8 mouse cellular contexts compared by ENCODE assay signal in the genomic region with DNA sequence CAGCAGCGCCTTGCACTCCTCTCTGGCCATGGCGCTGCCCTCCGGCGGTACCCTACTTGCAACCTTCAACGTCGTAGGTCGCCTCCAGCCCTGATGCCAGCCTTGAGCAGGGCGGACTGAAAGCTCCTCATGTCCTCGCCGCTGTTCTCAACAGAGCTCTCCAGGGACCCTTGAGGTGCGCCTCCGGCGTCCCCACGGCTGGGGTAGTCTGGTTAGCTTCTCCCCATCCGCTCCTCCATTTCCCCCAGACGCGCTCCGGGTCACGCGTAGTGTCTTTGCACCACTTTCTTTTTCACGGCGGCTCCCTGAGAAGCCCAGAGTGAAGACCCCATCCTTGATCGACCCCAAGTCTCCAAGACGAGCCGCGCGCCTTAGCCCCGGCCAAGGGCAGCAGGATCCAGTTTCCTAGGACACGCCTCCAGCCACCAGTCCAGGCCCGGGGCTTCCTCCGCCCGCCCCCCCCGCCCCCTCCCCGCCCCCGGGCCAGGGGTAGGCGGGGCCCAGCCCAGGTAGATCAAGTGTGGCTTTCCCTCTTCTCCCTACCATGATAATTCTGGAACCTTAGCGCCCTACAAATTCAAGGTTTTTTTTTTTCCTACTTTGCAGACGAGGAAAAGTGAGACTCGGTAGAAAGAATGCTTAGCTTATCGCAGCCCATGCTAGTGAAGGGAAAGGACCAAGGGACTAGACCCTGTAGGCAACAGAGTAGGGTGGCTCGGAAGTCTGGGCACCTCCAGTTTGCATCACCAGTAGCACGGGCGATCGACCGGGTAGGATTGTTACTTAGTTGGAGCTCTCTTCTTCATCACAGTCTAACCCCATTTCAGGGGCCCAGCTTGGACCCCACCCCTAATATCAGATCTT. TPM values are rescaled to one million over a fixed set of nuclear protein-coding genes. Genes with fewer than 3 reads are reported as not detected.
DNase-seq lines count a peak whose midpoint lies in the region; ATAC-seq lines count a peak whose summit lies in the region.

A gene (minus strand): TSS at position 392 of the 864 bp plus-strand sequence.

- peak; percentile 40 for ATAC-seq in liver, embryonic 15.5 days (ENCODE audit: insufficient read depth)
- ATAC-seq in neural tube, embryonic 11.5 days (ENCODE audit: insufficient read depth, low FRiP score, low TSS enrichment), result peak; percentile 75

- peaks cover 50% of the 10 kb centered on the region for H3K27me3 ChIP-seq in liver, embryonic 15.5 days
- H3K27me3 ChIP-seq in neural tube, embryonic 11.5 days (ENCODE audit: control insufficient read depth, insufficient read depth, low read length), result peaks cover 21% of the 10 kb centered on the region

- DNase-seq in MEL-GATA-1-ER (ENCODE audit: extremely low read depth, low read depth), result peak; percentile 36
- peak; percentile 16 to 34 for DNase-seq in cerebellum, adult 18-20 months
- peak; percentile 57 for DNase-seq in forelimb bud, embryonic 11.5 days (ENCODE audit: low read depth, low spot score)
- peak; percentile 44 for DNase-seq in hindlimb bud, embryonic 11.5 days (ENCODE audit: extremely low spot score, low read depth, low spot score)
- DNase-seq in neural tube, embryonic 11.5 days (ENCODE audit: low spot score), result peak; percentile 66
- peak; percentile 50 for DNase-seq in thymus, postnatal 0 days (ENCODE audit: low spot score)
- DNase-seq in right cerebral cortex, postnatal 10 days (ENCODE audit: low spot score in 2 of 2), result no peak

- H3K27ac ChIP-seq in liver, embryonic 15.5 days (replicated peaks), result peak within 1 kb of the TSS; percentile 85
- H3K27ac ChIP-seq in neural tube, embryonic 11.5 days (ENCODE audit: low read depth, low read length), result 0 out of 2 replicates have a peak within 1 kb of the TSS, but pooled peaks have one; percentile 34

- peak within 1 kb of the TSS; percentile 94 for H3K4me3 ChIP-seq in liver, embryonic 15.5 days (replicated peaks)
- peak within 1 kb of the TSS; percentile 82 for H3K4me3 ChIP-seq in neural tube, embryonic 11.5 days (ENCODE audit: low read depth, low read length)

- H3K4me1 ChIP-seq in liver, embryonic 15.5 days (replicated peaks), result peaks cover 65% of the 10 kb centered on the region
- peaks cover 9% of the 10 kb centered on the region for H3K4me1 ChIP-seq in neural tube, embryonic 11.5 days (ENCODE audit: control insufficient read depth, insufficient read depth, low read length)

- H3K36me3 ChIP-seq in liver, embryonic 15.5 days (replicated peaks), result no peaks in the 10 kb centered on the region
- H3K36me3 ChIP-seq in neural tube, embryonic 11.5 days (ENCODE audit: control insufficient read depth, insufficient read depth, low read length), result no peaks in the 10 kb centered on the region

- peak within 1 kb of the TSS; percentile 85 for H3K9ac ChIP-seq in liver, embryonic 15.5 days
- peak within 1 kb of the TSS; percentile 83 for H3K9ac ChIP-seq in neural tube, embryonic 11.5 days (ENCODE audit: low read length)

- H3K9me3 ChIP-seq in liver, embryonic 15.5 days (replicated peaks), result no peaks in the 10 kb centered on the region
- H3K9me3 ChIP-seq in neural tube, embryonic 11.5 days (ENCODE audit: control insufficient read depth, low read length), result no peaks in the 10 kb centered on the region

- WGBS in liver, embryonic 15.5 days (ENCODE audit: insufficient replicate concordance), result under 1% methylated on average over 44 of the region's 45 CpGs
- WGBS in neural tube, embryonic 11.5 days, result under 1% methylated on average over 37 of the region's 45 CpGs

- H3K4me2 ChIP-seq in liver, embryonic 15.5 days, result peak within 1 kb of the TSS; percentile 97
- H3K4me2 ChIP-seq in neural tube, embryonic 11.5 days (ENCODE audit: low read depth), result peak within 1 kb of the TSS; percentile 100

RNA-seq across cellular contexts. Expression of the gene that starts here (rescaled TPM):
- 0.03 TPM in 2 replicates for polyA plus RNA-seq in liver, embryonic 15.5 days (2015; fragmentation: Nextera tagmentation; extraction: Ambion mirVana)
- 0.18 and 0.24 TPM in 2 replicates for polyA plus RNA-seq in neural tube, embryonic 11.5 days (2014; fragmentation: Nextera tagmentation; extraction: Ambion mirVana)
- polyA plus RNA-seq in thymus, postnatal 0 days (2015; fragmentation: Nextera tagmentation; extraction: Ambion mirVana), result 0.07 and 0.08 TPM in 2 replicates

Comparison
In these comparisons a context has a peak if more than half of its experiments do, and no peak if none do; other contexts are left out.
1. Peak in ATAC-seq, H3K4me3 ChIP-seq, H3K27ac ChIP-seq, H3K9ac ChIP-seq and H3K4me2 ChIP-seq in liver, embryonic 15.5 days; RNA of the gene not detected or under 1 TPM.
2. Peak in DNase-seq, ATAC-seq, H3K4me3 ChIP-seq, H3K27ac ChIP-seq, H3K9ac ChIP-seq and H3K4me2 ChIP-seq in neural tube, embryonic 11.5 days; RNA of the gene not detected or under 1 TPM.
3. Peak in DNase-seq in thymus, postnatal 0 days; RNA of the gene not detected or under 1 TPM.
4. DNase-seq: peak in MEL-GATA-1-ER (single experiment), cerebellum, adult 18-20 months (2 of 2), forelimb bud, embryonic 11.5 days (single experiment) and hindlimb bud, embryonic 11.5 days (single experiment); none in right cerebral cortex, postnatal 10 days (0 of 2).